Mouse (Mus musculus): ENCODE measurements around the gene Derl3. TPM values are rescaled to one million over a fixed set of nuclear protein-coding genes. Genes with fewer than 3 reads are reported as not detected.

Gene Derl3
- total and polyA plus RNA-seq, 2 experiments: 2.1 to 15.0 TPM

- DNase-seq (ENCODE audit: extremely low read depth, low read depth, low spot score): peak; percentile 81
- Histone ChIP-seq H3K4me1 (ENCODE audit: control insufficient read depth, insufficient read depth, low read length) (peaks cover 8% of the 10 kb centered on the region), H3K27ac (replicated peaks; ENCODE audit: insufficient read depth, low read depth, low read length) (peak within 1 kb of the TSS; percentile 64), H3K27me3 (ENCODE audit: control insufficient read depth, insufficient read depth, low read length) (no peaks in the 10 kb centered on the region), H3K4me3 (ENCODE audit: insufficient read depth, low read depth, low read length) (peak within 1 kb of the TSS; percentile 74), H3K79me2 (ENCODE audit: control insufficient read depth, insufficient read depth, low read length) (peaks cover 17% of the 10 kb centered on the region), H3K36me3 (ENCODE audit: control insufficient read depth, insufficient read depth, low read length) (0 out of 2 replicates have a peak, but pooled peaks cover 2% of the 10 kb centered on the region), H3K9ac (ENCODE audit: low read depth, low read length) (peak within 1 kb of the TSS; percentile 75)
- WGBS: under 1% methylated on average over 76 of the region's 76 CpGs
- TF ChIP-seq POLR2A (IDR thresholded peaks at IDR 0.05; ENCODE audit: extremely low read depth, insufficient read depth, low read length) (0 out of 2 replicates have a peak, but pooled peaks have one; percentile 2), CTCF (IDR thresholded peaks at IDR 0.05; ENCODE audit: low read depth, low read length) (no peak)
Observed at GRCm38 (mm10) chr10:75921026-75921725, 28.0 kb downstream of the Derl3 start, which contains the start of gene Smarcb1. Gene Smarcb1, minus strand, starts transcription at chr10:75921617.

GRCm38 (mm10) chr10:75921726-75922560, 28.7 kb downstream of the Derl3 start:
- peak overlapping the region; percentile 74 for H3K9ac ChIP-seq (ENCODE audit: low read depth, low read length)
- 5% methylated on average over 22 of the region's 22 CpGs for WGBS
- no peak for TF ChIP-seq CTCF (IDR thresholded peaks at IDR 0.05; ENCODE audit: low read depth, low read length)
- no peak for TF ChIP-seq POLR2A (IDR thresholded peaks at IDR 0.05; ENCODE audit: extremely low read depth, insufficient read depth, low read length)

GRCm38 (mm10) chr10:75924324-75924723, 31.1 kb downstream of the Derl3 start:
- Histone ChIP-seq H3K79me2 (ENCODE audit: control insufficient read depth, insufficient read depth, low read length) (0 out of 2 replicates have a peak, but pooled peaks cover 4% of the 10 kb centered on the region), H3K36me3 (ENCODE audit: control insufficient read depth, insufficient read depth, low read length) (no peaks in the 10 kb centered on the region), H3K27ac (replicated peaks; ENCODE audit: insufficient read depth, low read depth, low read length) (no peak overlapping the region), H3K9ac (ENCODE audit: low read depth, low read length) (no peak overlapping the region), H3K27me3 (ENCODE audit: control insufficient read depth, insufficient read depth, low read length) (no peaks in the 10 kb centered on the region), H3K4me3 (ENCODE audit: insufficient read depth, low read depth, low read length) (no peak overlapping the region), H3K4me1 (ENCODE audit: control insufficient read depth, insufficient read depth, low read length) (peaks cover 8% of the 10 kb centered on the region)
- no peak for DNase-seq (ENCODE audit: extremely low read depth, low read depth, low spot score)
- TF ChIP-seq CTCF (IDR thresholded peaks at IDR 0.05; ENCODE audit: low read depth, low read length) (peak; percentile 41; the same call in 1 of the 2 replicates), POLR2A (IDR thresholded peaks at IDR 0.05; ENCODE audit: extremely low read depth, insufficient read depth, low read length) (no peak)
- WGBS: 34% methylated on average over 2 of the region's 2 CpGs

More at GRCm38 (mm10) chr10:75921726-75922560, 28.7 kb downstream of the Derl3 start:
- H3K4me1 ChIP-seq (ENCODE audit: control insufficient read depth, insufficient read depth, low read length): peaks cover 8% of the 10 kb centered on the region
- peak overlapping the region; percentile 61 for H3K27ac ChIP-seq (replicated peaks; ENCODE audit: insufficient read depth, low read depth, low read length)
- no peaks in the 10 kb centered on the region for H3K27me3 ChIP-seq (ENCODE audit: control insufficient read depth, insufficient read depth, low read length)
- peak overlapping the region; percentile 74 for H3K4me3 ChIP-seq (ENCODE audit: insufficient read depth, low read depth, low read length)
- peaks cover 13% of the 10 kb centered on the region; the same call in 1 of the 2 replicates for H3K79me2 ChIP-seq (ENCODE audit: control insufficient read depth, insufficient read depth, low read length)
- DNase-seq (ENCODE audit: extremely low read depth, low read depth, low spot score): no peak
- H3K36me3 ChIP-seq (ENCODE audit: control insufficient read depth, insufficient read depth, low read length): no peaks in the 10 kb centered on the region

GRCm38 (mm10) chr10:75926396-75926795, 33.2 kb downstream of the Derl3 start:
- H3K79me2 ChIP-seq (ENCODE audit: control insufficient read depth, insufficient read depth, low read length): 0 out of 2 replicates have a peak, but pooled peaks cover 4% of the 10 kb centered on the region
- no peak overlapping the region for H3K4me3 ChIP-seq (ENCODE audit: insufficient read depth, low read depth, low read length)
- H3K27ac ChIP-seq (replicated peaks; ENCODE audit: insufficient read depth, low read depth, low read length): no peak overlapping the region
- H3K9ac ChIP-seq (ENCODE audit: low read depth, low read length): no peak overlapping the region
- H3K4me1 ChIP-seq (ENCODE audit: control insufficient read depth, insufficient read depth, low read length): peaks cover 4% of the 10 kb centered on the region
- H3K27me3 ChIP-seq (ENCODE audit: control insufficient read depth, insufficient read depth, low read length): no peaks in the 10 kb centered on the region
- H3K36me3 ChIP-seq (ENCODE audit: control insufficient read depth, insufficient read depth, low read length): no peaks in the 10 kb centered on the region
- no peak for DNase-seq (ENCODE audit: extremely low read depth, low read depth, low spot score)
- 92% methylated on average over 13 of the region's 13 CpGs for WGBS
- no peak for TF ChIP-seq POLR2A (IDR thresholded peaks at IDR 0.05; ENCODE audit: extremely low read depth, insufficient read depth, low read length)
- TF ChIP-seq CTCF (IDR thresholded peaks at IDR 0.05; ENCODE audit: low read depth, low read length): no peak

- Histone ChIP-seq H3K27ac (replicated peaks; ENCODE audit: insufficient read depth, low read depth, low read length) (no peak overlapping the region), H3K4me3 (ENCODE audit: insufficient read depth, low read depth, low read length) (no peak overlapping the region), H3K79me2 (ENCODE audit: control insufficient read depth, insufficient read depth, low read length) (no peaks in the 10 kb centered on the region), H3K27me3 (ENCODE audit: control insufficient read depth, insufficient read depth, low read length) (no peaks in the 10 kb centered on the region), H3K36me3 (ENCODE audit: control insufficient read depth, insufficient read depth, low read length) (no peaks in the 10 kb centered on the region), H3K9ac (ENCODE audit: low read depth, low read length) (no peak overlapping the region), H3K4me1 (ENCODE audit: control insufficient read depth, insufficient read depth, low read length) (peaks cover 9% of the 10 kb centered on the region)
- no peak for TF ChIP-seq POLR2A (IDR thresholded peaks at IDR 0.05; ENCODE audit: extremely low read depth, insufficient read depth, low read length)
- no peak for TF ChIP-seq CTCF (IDR thresholded peaks at IDR 0.05; ENCODE audit: low read depth, low read length)
- no peak for DNase-seq (ENCODE audit: extremely low read depth, low read depth, low spot score)
- WGBS: 58% methylated on average over 6 of the region's 6 CpGs
Observed at GRCm38 (mm10) chr10:75930304-75930703, 37.1 kb downstream of the Derl3 start.

Measured in liver, adult 2 months (tissue).